Mouse (Mus musculus) heart, embryonic 10.5 days (tissue): ENCODE measurements around the gene Rcor2. TPM values are rescaled to one million over a fixed set of nuclear protein-coding genes. Genes with fewer than 3 reads are reported as not detected.

Experiments
- DNase-seq: peaks from one replicate; pipeline ENCODE4 v3.0.0-alpha.2; 2017; ENCODE audit warnings: low spot score
- H3K27ac ChIP-seq: fragments of 300-500 bp; sonication (generic); 2 replicates; pipeline ENCODE4 v1.5.1; 2016; ENCODE audit warnings: mild to moderate bottlenecking
- H3K27me3 ChIP-seq: fragments of 300-500 bp; sonication (generic); 2 replicates; pipeline ENCODE4 v1.6.1; 2016; ENCODE audit warnings: mild to moderate bottlenecking; ENCODE audit not compliant: poor library complexity, insufficient read depth, severe bottlenecking
- H3K36me3 ChIP-seq: fragments of 300-500 bp; sonication (generic); 2 replicates; pipeline ENCODE4 v1.6.1; 2016; ENCODE audit warnings: mild to moderate bottlenecking, moderate library complexity
- H3K4me1 ChIP-seq: fragments of 300-500 bp; sonication (generic); 2 replicates; pipeline ENCODE4 v1.6.1; 2016; ENCODE audit warnings: mild to moderate bottlenecking
- H3K4me3 ChIP-seq: fragments of 300-500 bp; sonication (generic); 2 replicates; pipeline ENCODE4 v1.5.1; 2016; ENCODE audit warnings: mild to moderate bottlenecking, moderate library complexity
- H3K9me3 ChIP-seq: fragments of 300-500 bp; sonication (generic); 2 replicates; pipeline ENCODE4 v1.6.1; 2016; ENCODE audit warnings: mild to moderate bottlenecking, moderate library complexity
- WGBS: fragments of 180-500 bp; shearing (Covaris S2); methylation state at CpG from one replicate; pipeline ENCODE4 v1.1.7; 2016; 5-methylcytosine and 5-hydroxymethylcytosine counted together
- polyA plus RNA-seq: library from polyadenylated mRNA; unstranded; fragments of >200 nt; fragmentation: Nextera tagmentation; extraction: Ambion mirVana; gene quantifications from 2 replicates; pipeline ENCODE4 v1.2.1, GENCODE M21; 2016

Gene Rcor2
- polyA plus RNA-seq, 1 experiment from 2014 or later: 27.1 TPM

DNA sequence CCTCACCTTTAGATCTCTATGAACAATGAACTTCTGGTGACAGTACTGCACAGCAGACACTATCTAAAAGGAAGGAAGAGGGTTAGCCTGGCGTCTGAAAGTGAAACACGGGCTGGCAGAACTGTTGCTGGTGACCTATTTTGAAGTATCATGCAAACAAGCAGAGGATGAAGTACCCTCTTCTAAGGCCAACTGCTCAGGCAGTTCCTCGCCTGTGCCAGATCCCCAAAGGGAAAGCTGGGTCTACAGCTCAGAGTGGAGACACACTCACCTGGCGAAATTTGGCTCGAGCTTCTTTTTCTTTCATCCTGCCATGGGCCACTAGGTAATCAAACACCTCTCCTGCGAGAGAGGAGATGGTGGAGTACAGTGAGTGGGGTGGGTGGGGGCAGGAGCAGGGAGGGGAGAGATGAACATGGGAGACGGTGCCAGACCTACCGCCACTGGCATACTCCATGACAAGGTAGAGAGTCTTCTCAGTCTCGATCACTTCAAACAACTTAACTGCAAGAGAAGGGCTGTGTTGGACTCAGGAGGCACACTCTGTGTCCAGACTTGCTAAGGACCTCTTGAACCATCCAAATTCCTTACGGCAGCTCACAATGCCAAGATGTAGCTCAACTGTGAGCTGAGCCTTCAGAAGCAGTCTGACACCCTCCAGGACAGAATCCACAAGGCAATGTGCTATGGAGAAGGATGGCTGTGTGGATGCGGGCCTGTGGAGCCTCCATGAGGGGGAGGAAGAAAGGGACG is 19.6 kb downstream of the Rcor2 start:
- Histone ChIP-seq H3K4me1 (peaks cover 13% of the 10 kb centered on the region; the same call in 1 of the 2 replicates), H3K4me3 (no peak overlapping the region), H3K36me3 (peaks cover 75% of the 10 kb centered on the region), H3K27ac (no peak overlapping the region), H3K9me3 (no peaks in the 10 kb centered on the region), H3K27me3 (no peaks in the 10 kb centered on the region)
- no peak for DNase-seq
- 84% methylated on average over 12 of the region's 12 CpGs for WGBS

DNA sequence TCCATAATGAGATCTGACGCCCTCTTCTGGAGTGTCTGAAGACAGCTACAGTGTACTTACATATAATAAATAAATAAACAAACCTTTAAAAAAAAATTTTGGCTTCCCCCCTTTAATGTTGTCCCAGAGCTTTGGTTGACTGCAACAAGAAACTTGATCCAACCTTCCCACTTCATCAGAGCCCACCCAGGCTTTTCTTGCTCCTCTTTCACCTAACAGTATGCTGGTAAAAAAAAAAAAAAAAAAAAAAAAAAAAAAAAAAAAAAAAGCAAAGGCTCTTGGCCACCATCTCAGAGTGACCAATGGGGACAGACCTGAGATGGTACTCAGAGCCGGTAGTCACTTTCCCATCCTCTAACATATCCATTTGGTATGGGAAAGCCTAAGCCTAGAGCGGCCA is 21.2 kb downstream of the Rcor2 start:
- Histone ChIP-seq H3K36me3 (peaks cover 60% of the 10 kb centered on the region), H3K4me3 (no peak overlapping the region), H3K9me3 (no peaks in the 10 kb centered on the region), H3K27me3 (no peaks in the 10 kb centered on the region), H3K27ac (no peak overlapping the region), H3K4me1 (peaks cover 24% of the 10 kb centered on the region)
- no peak for DNase-seq
- WGBS: 81% methylated on average over 3 of the region's 3 CpGs

GRCm38 (mm10) chr19:7289767-7290166 is 22.6 kb downstream of the Rcor2 start:
- DNase-seq: no peak
- Histone ChIP-seq H3K27me3 (no peaks in the 10 kb centered on the region), H3K4me1 (peaks cover 39% of the 10 kb centered on the region), H3K4me3 (no peak overlapping the region), H3K36me3 (peaks cover 45% of the 10 kb centered on the region), H3K9me3 (no peaks in the 10 kb centered on the region), H3K27ac (no peak overlapping the region)
- 53% methylated on average over 2 of the region's 2 CpGs for WGBS

DNA sequence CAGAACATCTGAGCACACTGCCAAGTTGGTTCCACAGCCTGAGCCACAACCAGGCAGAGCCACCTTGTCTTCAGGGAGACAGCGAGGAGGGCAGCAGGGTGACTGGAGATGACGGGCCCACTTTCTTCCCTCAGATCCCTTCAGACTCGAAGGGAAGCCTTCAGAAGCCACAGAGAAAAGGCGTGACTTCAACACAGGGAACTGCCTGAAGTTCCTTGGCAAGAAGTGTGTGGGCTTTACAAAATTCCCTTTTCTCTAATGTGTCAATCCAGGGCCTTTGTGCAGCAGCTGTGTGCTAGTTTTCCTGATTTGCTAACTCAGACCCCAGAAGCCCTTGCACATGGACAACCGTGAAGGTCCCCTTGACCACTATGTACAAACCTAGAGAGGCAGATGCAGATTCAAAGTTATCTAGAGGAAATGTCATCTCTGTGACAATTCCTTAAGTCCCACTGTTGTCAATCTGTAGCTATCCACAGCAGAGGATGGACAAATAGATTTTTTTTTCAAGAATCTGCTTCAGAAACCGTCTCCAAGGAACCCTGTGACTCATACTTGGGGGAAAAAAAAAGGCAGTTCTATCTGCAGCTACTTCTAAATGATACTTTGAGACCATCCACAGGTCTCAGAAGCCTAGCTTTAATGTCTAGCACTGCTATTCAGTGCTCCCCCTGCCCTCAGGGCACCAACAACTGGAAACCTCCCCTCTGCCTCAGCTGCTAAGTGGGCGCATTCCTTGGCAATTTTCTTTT is 25.0 kb downstream of the Rcor2 start:
- Histone ChIP-seq H3K4me1 (peaks cover 53% of the 10 kb centered on the region), H3K9me3 (no peaks in the 10 kb centered on the region), H3K27me3 (no peaks in the 10 kb centered on the region), H3K36me3 (peaks cover 23% of the 10 kb centered on the region), H3K4me3 (no peak overlapping the region), H3K27ac (no peak overlapping the region)
- WGBS: 78% methylated on average over 7 of the region's 7 CpGs
- no peak for DNase-seq

GRCm38 (mm10) chr19:7294098-7294876 is 27.2 kb downstream of the Rcor2 start:
- WGBS: 59% methylated on average over 8 of the region's 8 CpGs
- Histone ChIP-seq H3K9me3 (no peaks in the 10 kb centered on the region), H3K4me3 (0 out of 2 replicates have a peak overlapping the region, but pooled peaks have one; percentile 38), H3K27ac (peak overlapping the region; percentile 72), H3K27me3 (no peaks in the 10 kb centered on the region), H3K36me3 (peaks cover 18% of the 10 kb centered on the region; the same call in 1 of the 2 replicates), H3K4me1 (peaks cover 64% of the 10 kb centered on the region)
- DNase-seq: no peak

- Histone ChIP-seq H3K4me1 (peaks cover 62% of the 10 kb centered on the region), H3K27me3 (no peaks in the 10 kb centered on the region), H3K4me3 (peak overlapping the region; percentile 38; the same call in 1 of the 2 replicates), H3K36me3 (peaks cover 18% of the 10 kb centered on the region; the same call in 1 of the 2 replicates), H3K27ac (peak overlapping the region; percentile 72), H3K9me3 (no peaks in the 10 kb centered on the region)
- DNase-seq: no peak
- 41% methylated on average over 15 of the region's 15 CpGs for WGBS
Observed at GRCm38 (mm10) chr19:7295071-7295658, 28.0 kb downstream of the Rcor2 start.

GRCm38 (mm10) chr19:7295959-7296358 is 28.8 kb downstream of the Rcor2 start:
- 77% methylated on average over 4 of the region's 4 CpGs for WGBS
- DNase-seq: no peak
- Histone ChIP-seq H3K4me1 (peaks cover 55% of the 10 kb centered on the region), H3K9me3 (no peaks in the 10 kb centered on the region), H3K36me3 (peaks cover 14% of the 10 kb centered on the region; the same call in 1 of the 2 replicates), H3K4me3 (no peak overlapping the region), H3K27me3 (no peaks in the 10 kb centered on the region), H3K27ac (0 out of 2 replicates have a peak overlapping the region, but pooled peaks have one; percentile 72)

- Histone ChIP-seq H3K27ac (no peak overlapping the region), H3K27me3 (no peaks in the 10 kb centered on the region), H3K4me1 (peaks cover 41% of the 10 kb centered on the region), H3K9me3 (no peaks in the 10 kb centered on the region), H3K4me3 (no peak overlapping the region), H3K36me3 (peaks cover 14% of the 10 kb centered on the region; the same call in 1 of the 2 replicates)
- DNase-seq: no peak
Observed at GRCm38 (mm10) chr19:7299052-7299451, 31.9 kb downstream of the Rcor2 start.

DNA sequence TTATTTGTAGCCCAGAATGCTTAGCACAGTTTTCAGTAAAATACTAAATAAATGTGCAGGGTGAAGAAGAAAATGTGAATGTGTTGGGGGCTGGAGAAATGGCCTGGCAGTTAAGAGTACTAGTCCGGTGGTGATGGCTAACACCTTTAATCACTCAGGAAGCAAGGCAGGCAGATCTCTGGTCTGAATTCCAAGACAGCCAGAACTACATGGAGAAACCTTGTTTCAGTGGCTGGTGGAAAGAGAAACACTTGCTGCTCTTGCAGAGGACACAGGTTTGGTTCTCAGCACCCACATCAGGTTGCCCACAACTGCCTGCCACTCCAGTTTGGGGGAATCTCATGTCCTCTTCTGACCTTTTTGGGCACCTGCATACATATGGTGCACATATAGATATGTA is 33.0 kb downstream of the Rcor2 start:
- DNase-seq: no peak
- Histone ChIP-seq H3K27me3 (no peaks in the 10 kb centered on the region), H3K4me1 (peaks cover 31% of the 10 kb centered on the region), H3K27ac (no peak overlapping the region), H3K36me3 (peaks cover 14% of the 10 kb centered on the region; the same call in 1 of the 2 replicates), H3K4me3 (no peak overlapping the region), H3K9me3 (no peaks in the 10 kb centered on the region)
- 92% methylated on average over 1 of the region's 1 CpGs for WGBS

DNA sequence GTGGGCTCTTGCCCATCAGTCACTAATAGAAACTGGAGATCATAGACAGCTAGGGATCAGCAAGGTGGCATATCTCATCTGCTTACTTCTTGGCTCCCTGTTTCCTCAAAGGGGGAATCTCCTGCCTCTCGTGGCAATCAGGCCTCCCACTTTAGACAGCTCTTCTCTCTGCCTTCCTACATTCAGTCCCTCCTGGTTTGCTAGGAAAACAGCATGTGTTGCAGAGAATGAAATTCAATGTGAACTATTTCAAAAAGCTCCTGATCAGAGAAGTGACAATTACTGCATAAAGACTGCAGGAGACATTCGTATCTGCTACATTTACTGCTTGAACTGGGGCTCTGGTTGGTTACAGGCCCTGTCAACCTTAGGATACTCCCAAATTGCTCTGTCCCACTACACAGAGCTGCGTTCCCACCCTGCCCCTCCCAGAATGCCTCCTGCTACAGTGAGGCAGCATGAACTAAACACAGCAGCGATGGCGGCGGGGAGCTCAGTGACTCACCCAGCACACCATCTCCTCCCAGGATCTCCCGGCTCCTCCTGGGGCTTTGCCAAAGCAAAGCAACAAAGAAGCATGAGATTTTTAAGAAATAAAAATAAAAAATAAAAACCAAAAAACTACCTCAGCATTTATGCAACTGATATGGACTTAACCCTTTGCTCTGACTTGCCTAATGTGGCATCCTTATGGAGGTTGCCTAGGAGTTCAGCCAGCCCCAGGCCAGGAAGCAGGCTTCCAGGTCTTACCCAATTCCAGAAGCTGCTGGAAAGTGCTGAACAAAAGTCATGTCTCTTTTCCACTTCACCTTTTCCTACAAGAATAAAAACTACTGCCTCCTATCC is 34.7 kb downstream of the Rcor2 start:
- Histone ChIP-seq H3K27me3 (no peaks in the 10 kb centered on the region), H3K27ac (no peak overlapping the region), H3K36me3 (peaks cover 14% of the 10 kb centered on the region; the same call in 1 of the 2 replicates), H3K4me1 (peaks cover 35% of the 10 kb centered on the region), H3K9me3 (no peaks in the 10 kb centered on the region), H3K4me3 (no peak overlapping the region)
- 81% methylated on average over 7 of the region's 7 CpGs for WGBS
- DNase-seq: no peak

DNA sequence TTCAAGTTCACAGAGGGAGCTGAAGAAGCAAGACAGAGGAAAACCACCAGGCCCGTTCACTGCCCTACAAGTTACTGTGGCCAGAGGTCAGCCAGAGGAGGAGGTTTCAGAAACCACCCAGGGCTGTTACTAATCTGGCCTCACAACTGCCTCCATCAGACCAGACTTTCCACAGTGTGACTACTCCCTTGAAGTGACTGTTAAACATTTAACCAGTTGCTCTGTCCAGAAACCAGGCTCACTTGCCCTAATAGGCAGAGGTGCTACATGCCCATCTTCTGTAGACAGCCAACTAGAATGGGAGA is 35.3 kb downstream of the Rcor2 start:
- H3K36me3 ChIP-seq: peaks cover 12% of the 10 kb centered on the region; the same call in 1 of the 2 replicates
- DNase-seq: no peak
- no peak overlapping the region for H3K4me3 ChIP-seq
- H3K9me3 ChIP-seq: no peaks in the 10 kb centered on the region
- peaks cover 41% of the 10 kb centered on the region for H3K4me1 ChIP-seq
- H3K27me3 ChIP-seq: no peaks in the 10 kb centered on the region
- WGBS: 65% methylated on average over 1 of the region's 1 CpGs
- no peak overlapping the region for H3K27ac ChIP-seq

GRCm38 (mm10) chr19:7303796-7304195 is 36.7 kb downstream of the Rcor2 start:
- WGBS: 77% methylated on average over 6 of the region's 6 CpGs
- Histone ChIP-seq H3K4me1 (peaks cover 48% of the 10 kb centered on the region), H3K27ac (no peak overlapping the region)

More at GRCm38 (mm10) chr19:7303796-7304195, 36.7 kb downstream of the Rcor2 start:
- H3K9me3 ChIP-seq: no peaks in the 10 kb centered on the region
- no peak overlapping the region for H3K4me3 ChIP-seq
- DNase-seq: no peak
- peaks cover 12% of the 10 kb centered on the region; the same call in 1 of the 2 replicates for H3K36me3 ChIP-seq
- H3K27me3 ChIP-seq: no peaks in the 10 kb centered on the region
